Mouse (Mus musculus) neural tube, embryonic 14.5 days (tissue): Measurements from ENCODE around the gene Marc1. TPM values are rescaled to one million over a fixed set of nuclear protein-coding genes. Genes with fewer than 3 reads are reported as not detected.
A peak's percentile ranks its signal among the peaks of the same experiment; 100 is the strongest.

Source experiments
- ATAC-seq: fragments of 200-750 bp; cut with Nextera tagmentation; 2 replicates; pipeline ENCODE4 v1.8.0; 2017; ENCODE audit warnings: low read depth, mild to moderate bottlenecking, moderate TSS enrichment, moderate library complexity
- H3K27ac ChIP-seq: fragments of 300-500 bp; sonication (generic); 2 replicates; pipeline ENCODE4 v1.5.1; 2014; ENCODE audit warnings: low read depth, mild to moderate bottlenecking, control low read depth, low read length, moderate library complexity, mixed read lengths
- H3K27me3 ChIP-seq: fragments of 300-500 bp; sonication (generic); 2 replicates; pipeline ENCODE4 v1.6.1; 2014; ENCODE audit warnings: low read length; ENCODE audit not compliant: control insufficient read depth, insufficient read depth
- H3K36me3 ChIP-seq: fragments of 300-500 bp; sonication (generic); 2 replicates; pipeline ENCODE4 v1.6.1; 2014; ENCODE audit warnings: low read length, mixed read lengths; ENCODE audit not compliant: control insufficient read depth, insufficient read depth
- H3K4me1 ChIP-seq: fragments of 300-500 bp; sonication (generic); 2 replicates; pipeline ENCODE4 v1.6.1; 2014; ENCODE audit warnings: low read length; ENCODE audit not compliant: control insufficient read depth, insufficient read depth
- H3K4me2 ChIP-seq: fragments of 300-500 bp; sonication (generic); 2 replicates; pipeline ENCODE4 v1.6.1; 2014; ENCODE audit warnings: mild to moderate bottlenecking, low read depth, low read length, control low read depth
- H3K4me3 ChIP-seq: fragments of 300-500 bp; sonication (generic); 2 replicates; pipeline ENCODE4 v1.5.1; 2014; ENCODE audit warnings: low read depth, low read length, control low read depth, mixed read lengths
- H3K9ac ChIP-seq: fragments of 300-500 bp; sonication (generic); replicated peaks from 2 replicates; pipeline ENCODE4 v1.6.1; 2014; ENCODE audit warnings: low read depth, mild to moderate bottlenecking, control low read depth, low read length, mixed read lengths
- H3K9me3 ChIP-seq: fragments of 300-500 bp; sonication (generic); 2 replicates; pipeline ENCODE4 v1.6.1; 2016; ENCODE audit warnings: low read length; ENCODE audit not compliant: control insufficient read depth
- WGBS: fragments of 180-500 bp; shearing (Covaris S2); extraction: QIAGEN DNeasy Blood & Tissue Kit; methylation state at CpG from one replicate; pipeline ENCODE4 v1.1.7; 2014; 5-methylcytosine and 5-hydroxymethylcytosine counted together
- polyA plus RNA-seq: library from polyadenylated mRNA; unstranded; fragments of >200 nt; fragmentation: Nextera tagmentation; extraction: Ambion mirVana; gene quantifications from 2 replicates; pipeline ENCODE4 v1.2.1, GENCODE M21; 2014

Marc1 gene
- polyA plus RNA-seq, 1 experiment from 2014 or later: 0.21 TPM

DNA sequence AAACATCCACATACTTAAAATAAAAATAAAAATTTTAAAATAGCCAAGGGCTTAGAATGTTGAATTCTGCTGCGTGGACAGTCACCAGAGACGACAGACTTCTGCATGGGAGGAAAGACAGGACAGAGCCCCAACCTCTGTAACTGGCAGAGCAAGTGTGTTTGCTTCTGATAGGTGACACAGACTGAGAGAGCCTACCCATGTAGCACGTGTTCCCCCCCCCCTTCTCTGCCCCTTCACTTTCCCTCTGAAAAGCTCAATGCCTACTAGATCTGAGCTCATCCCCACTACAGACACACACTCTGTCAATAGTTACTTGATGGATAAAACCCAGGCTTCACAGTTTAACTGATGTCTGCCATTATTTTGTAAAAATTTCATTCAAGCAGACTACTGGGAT is 35.9 kb upstream of the Marc1 start:
- H3K27me3 ChIP-seq: peaks cover 2% of the 10 kb centered on the region; the same call in 1 of the 2 replicates
- no peaks in the 10 kb centered on the region for H3K36me3 ChIP-seq
- H3K4me3 ChIP-seq: no peak overlapping the region
- H3K27ac ChIP-seq: no peak overlapping the region
- no peak for ATAC-seq
- no peak overlapping the region for H3K4me2 ChIP-seq
- H3K4me1 ChIP-seq: peaks cover 11% of the 10 kb centered on the region
- no peak overlapping the region for H3K9ac ChIP-seq
- WGBS: 75% methylated on average over 3 of the region's 3 CpGs
- H3K9me3 ChIP-seq: no peaks in the 10 kb centered on the region

DNA sequence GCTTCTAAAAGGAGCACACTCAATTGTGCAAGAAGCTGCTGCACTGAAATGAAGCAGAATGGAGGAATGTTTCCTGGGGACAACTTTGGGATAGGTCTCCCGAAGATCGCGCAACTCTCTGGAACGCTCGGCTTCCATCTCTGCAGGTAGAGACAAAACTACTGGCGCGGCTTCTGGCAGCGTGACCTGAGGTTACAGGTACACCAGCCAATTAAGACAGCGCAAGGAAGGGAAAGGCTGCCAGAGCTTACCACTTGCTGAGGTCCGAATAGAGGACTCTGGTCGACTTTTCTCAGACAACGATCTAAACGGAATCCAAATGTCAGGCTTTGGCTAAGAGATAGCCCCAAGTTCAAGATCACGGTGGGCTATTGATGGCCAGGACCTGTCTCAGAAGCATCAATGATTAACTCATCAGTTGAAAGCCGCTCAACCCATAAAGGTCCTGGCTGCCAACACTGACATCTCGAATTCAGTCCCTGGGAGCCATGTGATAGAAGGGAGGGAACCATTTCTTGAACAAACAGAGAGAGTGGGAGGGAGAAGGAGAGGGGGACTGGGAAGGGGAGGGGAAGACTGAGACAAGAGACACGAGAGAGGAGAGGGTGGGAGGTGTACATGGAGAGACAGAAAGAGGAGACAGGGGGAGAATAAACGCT is 35.1 kb upstream of the Marc1 start, which contains the start of gene Marc2:
Gene Marc2, minus strand, starts transcription at position 360 of the 659 bp plus-strand sequence.
- peaks cover 2% of the 10 kb centered on the region; the same call in 1 of the 2 replicates for H3K27me3 ChIP-seq
- 4% methylated on average over 18 of the region's 18 CpGs for WGBS
- no peaks in the 10 kb centered on the region for H3K36me3 ChIP-seq
- peaks cover 9% of the 10 kb centered on the region for H3K4me1 ChIP-seq
- no peak; the same call in 1 of the 2 replicates for ATAC-seq
- peak within 1 kb of the TSS; percentile 83 for H3K4me3 ChIP-seq
- peak within 1 kb of the TSS; percentile 88 for H3K4me2 ChIP-seq
- peak within 1 kb of the TSS; percentile 82 for H3K9ac ChIP-seq
- H3K27ac ChIP-seq: peak within 1 kb of the TSS; percentile 48; the same call in 1 of the 2 replicates
- H3K9me3 ChIP-seq: no peaks in the 10 kb centered on the region

DNA sequence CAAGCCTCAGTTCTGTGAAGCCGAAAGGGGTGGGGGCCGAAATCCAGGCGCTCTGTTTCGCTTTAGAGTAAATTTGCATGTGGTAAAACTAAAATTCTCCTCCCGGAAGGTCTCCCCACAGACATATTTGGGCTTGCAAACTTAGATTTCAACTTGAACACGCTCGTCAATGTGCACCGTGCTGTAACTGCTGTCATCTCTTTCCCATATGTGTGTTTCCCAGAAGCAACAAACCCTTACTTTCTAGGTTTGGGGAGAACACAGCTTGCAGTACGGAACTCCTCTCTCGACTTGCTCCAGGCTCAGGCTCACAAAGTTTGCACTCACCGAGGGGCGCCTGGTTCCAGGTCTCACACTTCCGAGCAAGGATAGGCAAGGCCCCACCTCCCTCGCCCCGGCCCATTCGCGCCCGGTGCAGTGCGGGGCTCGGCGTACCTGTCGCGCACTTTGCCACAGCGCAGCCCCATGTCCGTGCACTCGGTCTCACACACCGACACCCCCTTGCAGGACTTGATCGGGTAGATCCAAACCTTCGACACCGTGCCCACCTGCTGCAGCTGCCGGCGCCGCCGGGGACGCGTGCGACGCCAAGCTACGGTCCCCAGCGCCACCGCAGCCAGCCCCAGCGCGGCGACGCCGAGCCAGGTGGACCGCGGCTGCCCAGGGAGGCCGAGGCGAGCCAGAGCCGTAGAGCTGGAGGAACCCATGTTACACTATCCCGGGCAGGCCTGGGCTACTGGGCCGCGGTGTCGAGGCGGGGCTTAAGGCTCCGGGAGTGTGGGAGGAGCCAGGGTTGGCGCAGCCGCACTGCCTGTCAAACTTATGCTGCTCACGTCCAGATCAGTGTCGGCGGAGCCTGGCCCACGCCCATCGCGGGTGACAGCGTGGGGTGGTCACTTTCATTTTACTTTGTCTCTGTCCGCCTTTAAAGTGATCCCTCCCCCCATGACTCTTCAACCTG is 34.3 kb upstream of the Marc1 start:
- no peaks in the 10 kb centered on the region for H3K36me3 ChIP-seq
- H3K4me3 ChIP-seq: peak overlapping the region; percentile 83
- ATAC-seq: peak; percentile 96
- under 1% methylated on average over 67 of the region's 67 CpGs for WGBS
- H3K4me1 ChIP-seq: peaks cover 9% of the 10 kb centered on the region
- peak overlapping the region; percentile 82 for H3K9ac ChIP-seq
- H3K27ac ChIP-seq: peak overlapping the region; percentile 48; the same call in 1 of the 2 replicates
- H3K27me3 ChIP-seq: no peaks in the 10 kb centered on the region
- peak overlapping the region; percentile 88 for H3K4me2 ChIP-seq
- no peaks in the 10 kb centered on the region for H3K9me3 ChIP-seq

DNA sequence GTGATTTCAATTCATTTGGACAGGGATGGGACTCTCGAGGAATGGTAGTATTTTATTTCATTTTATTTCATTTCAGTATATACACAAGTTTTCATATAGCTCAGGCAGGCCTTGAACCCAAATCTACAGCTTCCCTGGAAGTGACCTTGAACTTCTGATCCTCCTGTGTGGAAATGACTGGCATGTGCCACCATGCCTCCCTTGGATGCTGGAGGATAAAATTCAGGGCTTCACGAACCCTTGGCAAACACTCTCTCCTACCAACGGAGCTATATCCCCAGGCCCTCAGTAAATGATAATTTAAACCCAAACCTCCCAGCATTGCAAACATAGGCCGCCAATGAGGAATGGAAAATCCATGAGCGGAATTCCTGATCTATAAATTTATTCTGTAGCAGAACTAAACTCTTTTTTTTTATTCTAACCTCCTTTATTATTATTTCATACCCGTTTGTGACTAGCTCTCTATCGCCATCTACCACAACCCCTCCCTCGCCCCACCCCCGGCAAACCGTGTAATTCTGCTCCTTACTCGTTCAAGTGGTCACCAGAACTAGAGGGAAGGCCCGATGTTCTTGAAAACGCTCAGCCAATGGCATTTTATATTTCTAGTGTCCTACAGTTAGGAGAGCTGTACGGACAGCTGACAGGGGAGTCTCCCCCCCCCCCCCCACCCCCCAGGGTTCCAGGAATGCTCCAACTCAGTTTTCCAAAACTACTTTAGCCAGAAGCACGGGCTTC is 33.4 kb upstream of the Marc1 start:
- WGBS: 21% methylated on average over 15 of the region's 15 CpGs
- 0 out of 2 replicates have a peak, but pooled peaks cover 3% of the 10 kb centered on the region for H3K36me3 ChIP-seq
- H3K4me1 ChIP-seq: peaks cover 9% of the 10 kb centered on the region
- H3K4me2 ChIP-seq: peak overlapping the region; percentile 88
- H3K27me3 ChIP-seq: no peaks in the 10 kb centered on the region
- no peak overlapping the region for H3K27ac ChIP-seq
- no peaks in the 10 kb centered on the region for H3K9me3 ChIP-seq
- H3K9ac ChIP-seq: peak overlapping the region; percentile 82; the same call in 1 of the 2 replicates
- ATAC-seq: no peak
- H3K4me3 ChIP-seq: peak overlapping the region; percentile 83

DNA sequence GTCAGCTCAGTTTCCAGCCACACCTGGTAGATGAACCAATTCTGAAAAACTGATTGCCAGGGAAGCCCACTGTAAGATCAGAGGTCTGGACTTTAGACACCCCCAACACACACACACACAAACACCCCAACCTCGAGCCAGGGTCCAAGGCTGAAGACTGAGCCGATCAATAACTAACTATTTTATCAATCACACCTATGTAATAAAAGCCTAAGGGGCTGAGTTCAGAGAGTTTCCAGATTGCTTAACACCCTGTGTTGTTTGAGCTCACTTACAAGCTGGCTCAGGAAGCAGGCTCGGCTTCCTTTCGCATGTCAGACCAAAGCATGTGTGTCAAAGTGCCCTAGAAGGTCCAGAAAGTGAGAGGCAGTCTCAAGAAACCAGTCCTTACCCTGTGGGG is 26.5 kb upstream of the Marc1 start:
- Histone ChIP-seq H3K4me1 (no peaks in the 10 kb centered on the region), H3K27ac (no peak overlapping the region), H3K9ac (no peak overlapping the region), H3K4me3 (no peak overlapping the region), H3K9me3 (no peaks in the 10 kb centered on the region), H3K4me2 (no peak overlapping the region), H3K27me3 (no peaks in the 10 kb centered on the region), H3K36me3 (0 out of 2 replicates have a peak, but pooled peaks cover 3% of the 10 kb centered on the region)
- no peak for ATAC-seq
- 84% methylated on average over 4 of the region's 4 CpGs for WGBS

DNA sequence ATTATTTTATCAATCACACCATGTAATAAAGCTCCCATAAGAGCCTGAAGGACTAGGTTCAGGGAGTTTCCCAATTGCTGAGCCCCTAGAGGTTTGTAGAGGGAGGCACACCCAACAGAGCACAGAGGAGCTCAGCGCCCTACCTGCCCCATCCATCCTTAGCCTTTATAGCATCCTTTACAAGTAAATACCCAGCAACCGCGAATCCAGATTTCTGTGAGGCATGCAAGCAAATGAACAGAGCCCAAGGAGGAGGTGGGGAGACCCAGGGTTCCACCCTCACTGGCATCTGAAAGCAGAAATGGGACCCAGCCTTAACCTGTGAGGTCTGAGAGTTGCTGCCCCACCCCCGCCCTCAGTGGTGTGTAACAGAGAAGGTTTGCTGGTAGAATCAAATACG is 25.2 kb upstream of the Marc1 start:
- no peak for ATAC-seq
- no peaks in the 10 kb centered on the region for H3K9me3 ChIP-seq
- no peak overlapping the region for H3K4me2 ChIP-seq
- H3K4me3 ChIP-seq: no peak overlapping the region
- no peaks in the 10 kb centered on the region for H3K27me3 ChIP-seq
- H3K27ac ChIP-seq: no peak overlapping the region
- H3K36me3 ChIP-seq: 0 out of 2 replicates have a peak, but pooled peaks cover 3% of the 10 kb centered on the region
- no peak overlapping the region for H3K9ac ChIP-seq
- no peaks in the 10 kb centered on the region for H3K4me1 ChIP-seq
- 70% methylated on average over 5 of the region's 5 CpGs for WGBS

DNA sequence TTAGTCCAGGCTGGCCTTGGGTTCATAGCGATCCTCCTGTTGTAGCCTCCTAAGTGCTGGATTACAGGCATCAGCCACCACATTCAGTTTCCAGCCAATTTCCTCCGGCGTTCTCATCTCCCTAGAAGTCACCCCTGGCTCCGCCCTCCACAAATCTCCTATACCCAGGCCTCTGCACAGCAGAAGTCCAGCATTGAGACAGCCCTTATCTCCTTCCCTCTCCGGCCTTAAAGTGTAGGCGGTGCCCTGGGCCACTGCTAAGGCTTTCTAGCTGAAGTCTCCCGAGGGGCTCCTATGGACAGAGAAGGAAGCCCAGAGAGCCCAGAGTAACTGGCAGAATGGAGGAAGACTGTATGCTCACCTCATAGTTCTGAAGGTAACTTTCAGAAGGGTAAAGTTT is 22.4 kb upstream of the Marc1 start:
- 93% methylated on average over 7 of the region's 7 CpGs for WGBS
- Histone ChIP-seq H3K4me2 (no peak overlapping the region), H3K27me3 (no peaks in the 10 kb centered on the region), H3K27ac (no peak overlapping the region), H3K4me1 (no peaks in the 10 kb centered on the region), H3K36me3 (no peaks in the 10 kb centered on the region), H3K4me3 (no peak overlapping the region), H3K9me3 (no peaks in the 10 kb centered on the region), H3K9ac (no peak overlapping the region)
- no peak for ATAC-seq

DNA sequence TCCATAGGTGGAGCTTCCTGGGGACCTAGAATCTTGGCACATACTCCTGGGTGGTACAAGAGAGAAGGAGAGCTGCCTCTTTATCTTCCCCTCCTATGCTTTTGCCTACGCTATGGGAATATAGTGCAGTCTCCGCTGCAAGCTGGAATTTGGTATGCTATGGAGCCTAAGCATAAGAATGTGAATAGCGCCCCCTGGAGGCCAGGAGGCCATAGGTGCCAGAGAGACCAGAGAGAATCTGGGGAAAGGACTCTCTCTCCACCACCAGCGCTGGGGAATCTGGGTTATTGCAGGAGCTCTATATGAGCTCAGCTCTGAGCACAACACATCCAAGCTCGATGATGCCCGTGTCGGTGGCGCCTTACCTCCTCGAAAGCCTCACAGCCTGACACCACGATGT is 21.1 kb upstream of the Marc1 start:
- Histone ChIP-seq H3K9ac (no peak overlapping the region), H3K36me3 (no peaks in the 10 kb centered on the region), H3K4me2 (no peak overlapping the region), H3K9me3 (no peaks in the 10 kb centered on the region), H3K4me1 (no peaks in the 10 kb centered on the region), H3K4me3 (no peak overlapping the region), H3K27me3 (no peaks in the 10 kb centered on the region), H3K27ac (no peak overlapping the region)
- 85% methylated on average over 10 of the region's 10 CpGs for WGBS
- no peak for ATAC-seq
